Mouse (Mus musculus) kidney, postnatal 14 days (tissue): ENCODE results near the gene Spryd7.

Experiments
- DNase-seq: peaks from one replicate; pipeline ENCODE4 v3.0.0; 2022; ENCODE audit warnings: mixed read lengths

Spryd7 gene

DNA sequence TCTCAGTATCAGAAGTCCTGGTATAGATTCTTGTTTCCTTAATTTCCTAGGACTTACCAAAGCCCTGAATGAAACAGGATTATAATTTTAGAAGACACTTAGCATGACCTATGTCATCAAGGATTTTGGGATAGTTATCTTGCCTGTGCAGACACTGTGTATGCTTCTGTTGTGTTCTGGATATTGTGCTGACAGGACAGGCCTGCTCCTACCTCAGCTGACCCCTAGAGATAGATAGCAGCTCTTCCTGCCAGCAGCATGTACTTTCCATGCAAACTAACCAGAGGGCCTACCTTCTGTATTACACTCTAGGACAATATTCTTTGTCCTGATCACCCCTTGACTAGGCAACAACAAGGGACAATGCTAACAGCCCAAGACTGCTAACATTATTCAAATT, 25.7 kb downstream of the Spryd7 start:
- no peak for DNase-seq

GRCm38 (mm10) chr14:61530396-61530795, 26.3 kb downstream of the Spryd7 start:
- DNase-seq = no peak

GRCm38 (mm10) chr14:61529533-61529932, 27.2 kb downstream of the Spryd7 start:
- DNase-seq = no peak

- DNase-seq = no peak
These were observed 30.7 kb downstream of the Spryd7 start for GRCm38 (mm10) chr14:61526006-61526405.

- DNase-seq = no peak
These were observed 32.9 kb downstream of the Spryd7 start for GRCm38 (mm10) chr14:61523821-61524220.

GRCm38 (mm10) chr14:61518659-61519480, 37.8 kb downstream of the Spryd7 start:
- DNase-seq = no peak

- no peak for DNase-seq
These were observed 39.9 kb downstream of the Spryd7 start for GRCm38 (mm10) chr14:61516471-61517426.

- no peak for DNase-seq
These were observed 45.2 kb downstream of the Spryd7 start for GRCm38 (mm10) chr14:61511494-61511893.

GRCm38 (mm10) chr14:61497716-61498490, 58.8 kb downstream of the Spryd7 start:
- DNase-seq = peak; percentile 73

DNA sequence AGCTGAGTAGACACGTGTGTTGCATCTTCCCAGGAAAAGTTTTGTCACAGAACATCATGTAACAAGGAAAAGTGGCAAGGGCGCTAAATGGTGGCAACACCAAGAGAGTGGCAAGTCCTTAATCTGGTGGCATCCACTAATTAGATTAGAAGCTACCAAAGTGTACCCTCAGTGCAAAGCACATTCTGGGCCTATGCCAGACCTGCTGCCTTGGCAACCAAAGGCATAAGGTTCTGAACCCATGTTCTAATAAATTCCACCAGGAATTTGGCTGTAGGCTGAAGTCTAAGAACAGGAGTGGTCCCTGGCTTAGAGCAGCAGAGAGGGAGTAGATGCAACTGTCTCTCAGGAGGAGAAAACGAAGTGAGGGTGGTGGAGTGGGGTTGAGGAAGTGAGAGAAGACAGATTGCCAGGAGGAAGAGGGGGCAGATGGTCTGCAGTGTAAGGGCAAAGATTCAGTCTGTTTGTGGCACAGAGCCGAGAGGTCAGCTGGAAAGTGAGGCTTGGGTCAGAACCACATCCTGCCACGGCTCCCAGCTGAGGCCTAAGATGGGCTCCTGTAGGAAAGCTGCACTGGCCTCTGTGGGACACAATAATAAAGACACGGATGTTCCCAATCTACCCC, 63.1 kb downstream of the Spryd7 start:
- DNase-seq = peak; percentile 14
